Mouse (Mus musculus) heart, postnatal 10 days (tissue): ENCODE measurements around the gene Msi1. TPM values are rescaled to one million over a fixed set of nuclear protein-coding genes. Genes with fewer than 3 reads are reported as not detected.

ENCODE experiments used
- DNase-seq, 2 experiments: peaks; one replicate each; pipeline ENCODE4 v3.0.0; 2021
- intact Hi-C: fragments of 180-260 bp; cut with DNase I; formaldehyde crosslinking; loops from one replicate; pipeline ENCODE4 v1.15.1; 2025
- total RNA-seq, 2 experiments: library from RNA; stranded (reverse); gene quantifications; 2 replicates each; pipeline ENCODE4 v1.2.3; 2021

Msi1 gene
- 1 to 10 TPM; 3.1 to 4.3 TPM for total RNA-seq

GRCm38 (mm10) chr5:115429359-115430186 is at the start of gene Msi1:
Gene Msi1, plus strand, starts transcription at chr5:115429599.
- intact Hi-C loops, result no loop called here

DNA sequence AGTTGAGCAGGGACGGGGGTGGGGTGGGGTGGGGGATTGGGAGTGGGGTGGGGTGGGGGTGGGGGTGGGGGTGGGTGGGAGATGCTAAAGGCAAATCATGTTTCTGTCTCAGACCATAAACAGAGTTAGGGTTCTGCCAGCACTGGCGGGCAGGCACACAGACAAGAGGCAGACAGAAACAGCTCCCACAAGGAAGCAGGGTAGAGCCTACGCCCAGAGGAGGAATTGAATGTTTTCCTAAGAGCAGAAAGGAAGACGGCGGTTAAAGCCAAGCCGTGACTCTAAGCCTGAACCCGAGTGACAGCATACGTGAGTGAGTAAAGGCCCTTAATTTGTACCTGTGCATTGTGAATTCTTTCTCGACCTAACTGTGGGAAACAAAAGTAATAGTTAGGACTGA is 37.5 kb upstream of the Msi1 start:
- DNase-seq, result no peak
- intact Hi-C loops, result no loop called here

More at GRCm38 (mm10) chr5:115429359-115430186, at the start of gene Msi1:
- peak; percentile 26 to 27 for DNase-seq

DNA sequence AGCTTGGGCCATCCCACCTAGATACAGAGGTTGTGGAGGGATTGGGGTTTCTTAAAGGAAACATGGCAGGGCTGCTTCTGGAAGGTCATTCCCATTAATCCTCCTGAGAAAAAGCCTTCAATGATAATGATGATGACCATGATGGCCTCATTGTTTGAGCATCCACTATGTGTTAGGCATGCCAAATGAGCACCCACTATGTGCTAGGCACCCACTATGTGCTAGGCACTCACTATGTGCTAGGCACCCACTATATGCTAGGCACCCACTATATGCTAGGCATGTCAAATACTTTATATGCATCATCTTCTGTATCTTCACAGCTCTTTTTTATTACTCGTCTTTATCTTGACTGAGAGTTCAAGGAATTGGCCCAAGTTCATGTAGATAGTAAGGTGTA is 36.4 kb upstream of the Msi1 start:
- intact Hi-C loops, result no loop called here
- no peak for DNase-seq

- intact Hi-C loops, result no loop called here
Observed at GRCm38 (mm10) chr5:115394223-115394622, 35.2 kb upstream of the Msi1 start.

GRCm38 (mm10) chr5:115394836-115395235 is 34.6 kb upstream of the Msi1 start:
- intact Hi-C loops, result no loop called here

More at GRCm38 (mm10) chr5:115394223-115394622, 35.2 kb upstream of the Msi1 start:
- DNase-seq, result no peak

DNA sequence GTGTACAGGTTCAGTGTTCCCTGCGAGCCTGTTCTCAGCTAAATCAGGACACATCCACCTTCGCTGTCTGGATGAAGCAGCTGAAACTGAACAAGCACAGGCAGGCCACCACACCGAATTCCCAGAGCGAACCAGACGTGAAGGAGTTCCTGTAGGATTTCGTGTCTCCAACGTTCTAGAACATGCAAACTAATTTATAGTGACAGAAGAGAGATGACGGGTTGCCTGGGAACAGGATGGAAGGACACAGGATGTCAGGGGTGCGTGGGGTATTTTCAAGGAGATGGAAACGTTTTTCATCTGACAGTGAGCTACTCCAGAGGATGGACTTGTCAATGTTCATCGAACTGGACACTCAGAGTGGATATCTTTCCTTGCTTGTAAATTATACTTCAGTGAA is 32.7 kb upstream of the Msi1 start:
- intact Hi-C loops, result no loop called here
- no peak for DNase-seq

More at GRCm38 (mm10) chr5:115394836-115395235, 34.6 kb upstream of the Msi1 start:
- DNase-seq, result no peak

DNA sequence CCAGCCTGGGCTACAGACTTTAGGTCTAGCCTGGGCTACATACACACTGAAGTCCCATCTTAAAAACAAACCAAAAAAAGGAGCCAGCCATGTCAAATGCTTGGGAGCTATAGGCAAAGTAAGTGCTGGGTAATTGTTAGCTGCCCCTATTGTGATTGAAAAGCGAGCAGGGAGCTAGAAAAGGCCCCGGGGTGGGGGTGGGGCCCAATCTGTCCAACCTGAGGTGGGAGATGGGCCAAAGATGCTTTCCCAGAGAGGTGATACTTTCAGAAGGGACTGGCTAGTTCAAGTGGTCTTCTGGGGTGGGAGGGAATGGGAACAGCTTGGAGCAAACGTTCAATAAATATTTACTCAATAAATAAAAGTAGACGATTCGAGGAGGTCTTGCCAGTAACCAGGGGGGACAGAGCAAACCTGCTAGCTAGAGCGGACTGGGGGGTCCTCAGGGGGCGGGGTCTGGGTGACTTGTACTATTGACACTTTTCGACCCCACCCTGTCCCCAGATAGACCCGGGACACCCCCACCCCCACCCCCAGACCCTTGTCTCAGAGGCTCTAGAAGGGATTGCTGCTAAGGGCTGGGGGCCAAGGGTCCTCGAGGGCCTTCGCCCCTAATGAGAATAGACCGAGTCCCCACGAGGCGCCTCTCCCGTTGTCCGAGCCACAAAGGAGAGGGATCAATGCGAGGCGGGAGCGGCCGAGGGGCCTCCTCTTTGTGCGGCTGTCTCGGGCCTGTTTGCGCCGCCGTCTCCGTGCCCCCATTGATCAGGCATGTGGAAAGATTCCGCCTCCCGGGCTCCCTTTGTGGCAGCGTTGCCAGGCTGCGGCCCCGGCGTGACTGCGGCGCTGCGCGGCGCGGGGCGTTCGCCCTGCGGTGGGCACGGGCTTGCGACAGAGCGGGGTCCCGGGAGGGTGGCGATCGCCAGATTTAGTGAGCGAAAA is 31.3 kb upstream of the Msi1 start:
- intact Hi-C loops, result no loop called here
- no peak for DNase-seq

GRCm38 (mm10) chr5:115402063-115402462 is 27.3 kb upstream of the Msi1 start:
- DNase-seq, result no peak
- intact Hi-C loops, result no loop called here

- intact Hi-C loops, result no loop called here
- DNase-seq, result no peak
Observed at GRCm38 (mm10) chr5:115403436-115404140, 25.8 kb upstream of the Msi1 start.

DNA sequence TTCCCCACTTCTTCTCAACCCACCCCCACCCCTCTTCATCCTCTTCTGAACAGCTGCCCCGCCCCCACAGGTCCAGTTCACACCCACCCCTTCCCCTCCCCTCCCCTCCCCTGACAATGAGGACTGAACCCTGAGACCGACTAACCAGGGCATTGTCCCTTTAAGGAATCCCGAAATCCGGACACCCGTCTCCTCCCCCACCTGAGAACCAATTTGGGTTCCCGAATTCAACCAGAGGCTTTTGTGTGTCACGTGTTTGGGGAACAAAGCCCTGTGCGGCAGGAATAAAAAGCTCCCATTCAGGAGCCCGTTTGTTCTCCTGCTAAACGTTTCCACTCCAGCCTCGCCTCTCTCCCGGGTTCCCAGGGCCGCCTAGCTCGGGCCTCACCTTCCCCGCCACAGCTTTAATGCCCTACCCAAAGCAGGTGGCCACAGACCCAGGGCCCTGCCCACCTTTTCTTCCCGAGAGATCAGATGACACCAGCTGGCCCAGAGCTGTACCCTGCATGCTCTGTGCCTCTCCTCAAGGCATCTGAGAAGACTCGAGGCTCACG is 25.1 kb upstream of the Msi1 start:
- DNase-seq, result peak in 1 of 2 experiments; percentile 10
- intact Hi-C loops, result no loop called here

DNA sequence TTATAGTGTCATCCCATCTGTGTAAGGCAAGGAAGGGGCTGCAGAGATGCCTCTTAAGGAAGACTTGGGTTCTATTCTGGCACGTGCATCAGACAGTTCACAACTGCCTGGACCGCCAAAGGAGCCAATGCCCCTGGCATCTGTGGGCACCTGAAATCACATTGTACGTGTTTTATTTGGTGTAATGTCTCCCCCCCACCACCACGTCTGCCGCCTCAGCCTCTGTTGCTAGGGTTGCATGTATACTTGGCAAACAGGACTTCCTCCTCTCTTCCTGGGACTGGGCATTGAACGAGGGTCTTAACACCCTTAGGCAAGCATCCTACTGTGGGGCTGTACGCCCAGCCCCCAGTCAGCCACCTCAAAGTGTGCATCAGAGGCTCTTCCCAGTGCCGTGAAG is 24.2 kb upstream of the Msi1 start:
- intact Hi-C loops, result no loop called here
- DNase-seq, result no peak

GRCm38 (mm10) chr5:115408110-115408509 is 21.3 kb upstream of the Msi1 start:
- DNase-seq, result peak; percentile 38 to 46
- intact Hi-C loops, result no loop called here

DNA sequence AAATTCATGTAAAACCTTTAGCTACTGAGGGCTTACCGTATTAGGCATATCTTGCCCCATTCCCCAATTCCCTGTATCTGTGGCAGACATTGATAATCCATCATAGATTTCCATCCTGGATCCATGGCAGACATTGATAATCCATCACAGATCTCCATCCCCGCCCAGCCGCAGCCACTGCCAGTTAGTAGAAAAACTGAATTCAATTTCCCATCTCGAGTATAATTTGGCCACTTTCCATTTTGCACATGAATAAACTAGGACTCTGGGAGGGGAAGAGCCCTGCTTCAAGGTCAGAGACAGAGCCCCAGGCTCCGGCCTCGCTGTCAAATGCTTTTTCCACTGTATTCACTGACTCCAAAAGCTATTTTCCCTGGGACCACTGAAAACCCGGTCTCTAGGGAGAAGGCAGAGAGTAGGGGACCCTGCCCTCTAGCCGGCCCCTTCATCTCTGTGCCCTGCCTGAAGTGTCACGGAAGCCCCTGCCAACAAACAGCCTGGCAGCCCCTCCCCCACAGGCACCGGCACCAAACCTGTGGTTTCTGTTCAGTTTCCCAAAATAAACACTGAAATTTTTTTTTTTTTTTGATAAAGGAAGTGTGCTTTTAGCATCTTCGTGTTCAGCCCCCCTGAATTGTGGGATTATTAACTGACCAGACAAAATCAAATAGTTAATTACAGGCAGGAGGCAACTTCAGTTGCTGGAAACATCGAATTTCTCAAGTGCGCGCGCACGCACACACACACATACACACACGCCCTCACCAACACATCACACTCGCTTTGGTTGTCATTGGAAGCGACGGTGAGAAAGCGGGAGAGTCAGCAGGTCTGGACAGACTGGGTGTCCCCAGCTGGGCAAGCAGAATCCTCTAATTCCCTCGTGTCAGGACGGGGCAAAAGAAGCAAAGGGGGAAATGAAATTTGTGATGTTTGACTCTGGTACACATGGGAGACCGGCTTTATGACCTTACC is 14.0 kb upstream of the Msi1 start:
- DNase-seq, result no peak

DNA sequence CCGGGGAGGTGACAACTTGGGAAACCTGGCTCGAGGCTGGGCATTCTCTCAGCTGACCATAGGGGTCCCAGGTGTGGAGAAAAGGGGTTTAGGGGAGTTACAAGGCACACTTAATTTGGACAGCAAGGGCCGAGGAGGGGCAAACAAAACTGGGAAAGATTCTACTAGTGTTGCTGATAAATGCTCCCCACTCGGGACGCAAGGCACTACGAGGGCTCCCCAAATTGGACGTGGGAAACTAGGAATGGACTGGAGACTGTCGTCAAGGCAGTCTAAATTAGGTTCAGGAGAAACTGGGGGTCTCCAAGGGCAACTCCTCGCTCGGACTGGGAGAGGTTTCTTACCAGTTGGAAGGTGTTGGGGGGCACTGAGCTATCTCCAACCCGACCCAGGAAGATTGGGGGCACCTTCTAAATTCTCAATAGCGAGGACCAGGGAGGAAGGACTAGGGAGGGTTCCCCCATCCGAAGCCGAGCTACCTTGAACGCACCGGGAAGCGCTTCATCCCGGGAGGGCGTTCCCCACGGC is 504 bp upstream of the Msi1 start:
- intact Hi-C loops, result no loop called here
- DNase-seq, result no peak

More for the DNA sequence above, 14.0 kb upstream of the Msi1 start:
- intact Hi-C loops, result no loop called here

GRCm38 (mm10) chr5:115430187-115430960 is 975 bp downstream of the Msi1 start:
- intact Hi-C loops, result no loop called here
- DNase-seq, result peak in 1 of 2 experiments; percentile 28

DNA sequence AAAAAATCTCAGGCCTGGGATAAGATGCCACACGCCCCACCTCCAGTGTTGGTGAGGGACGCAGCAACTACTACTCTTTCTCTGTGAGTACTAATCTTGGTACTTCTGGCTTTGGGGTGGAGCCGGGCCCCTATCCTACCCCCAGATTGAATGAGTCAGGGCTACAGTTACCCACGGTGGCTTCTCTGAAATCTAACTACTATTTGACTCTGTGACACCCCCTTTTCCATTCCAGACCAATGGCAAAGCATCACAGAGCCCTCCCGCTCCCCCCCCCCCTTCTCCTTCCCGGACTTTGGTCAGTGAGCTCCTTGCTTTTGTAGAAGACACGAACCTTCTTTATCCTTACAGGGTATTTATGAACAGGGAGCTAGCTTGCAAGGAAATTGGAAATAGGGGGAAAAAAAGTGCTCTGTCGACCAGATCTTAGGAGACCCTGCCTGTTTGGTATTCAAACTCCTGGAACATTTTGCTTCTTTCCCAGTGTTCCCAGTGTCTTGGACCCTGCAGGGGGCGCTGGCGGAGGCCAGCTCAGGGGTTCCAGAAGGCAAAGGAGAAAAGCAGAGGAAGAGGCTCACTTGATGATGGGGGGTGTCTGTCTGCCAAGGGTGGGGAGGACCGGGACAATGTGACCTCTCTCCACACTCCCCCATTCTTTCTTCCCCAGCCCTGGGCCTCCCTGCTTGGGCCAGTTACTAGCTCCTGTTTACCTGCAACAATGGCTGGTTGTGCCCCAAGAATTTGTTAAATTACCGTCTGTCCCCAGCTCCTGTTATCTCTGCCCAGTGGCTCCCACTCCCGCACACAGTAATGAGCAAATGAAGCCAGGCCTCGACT is 1.9 kb downstream of the Msi1 start:
- intact Hi-C loops, result no loop called here

GRCm38 (mm10) chr5:115431898-115432259 is 2.5 kb downstream of the Msi1 start:
- DNase-seq, result no peak
- intact Hi-C loops, result no loop called here

More for the DNA sequence above, 1.9 kb downstream of the Msi1 start:
- peak in 1 of 2 experiments; percentile 34 for DNase-seq
